Mouse (Mus musculus) intestine, postnatal 0 days (tissue): ENCODE data around the gene Krtap3-1. TPM values are rescaled to one million over a fixed set of nuclear protein-coding genes. Genes with fewer than 3 reads are reported as not detected.

ENCODE experiments used
- ATAC-seq: fragments of 200-750 bp; cut with Nextera tagmentation; 2 replicates; pipeline ENCODE4 v1.8.0; 2017; ENCODE audit warnings: mild to moderate bottlenecking, moderate TSS enrichment, moderate library complexity
- H3K27ac ChIP-seq: fragments of 300-500 bp; sonication (generic); 2 replicates; pipeline ENCODE4 v1.5.1; 2014; ENCODE audit warnings: mild to moderate bottlenecking, low read depth, low read length, moderate library complexity
- H3K27me3 ChIP-seq: fragments of 300-500 bp; sonication (generic); replicated peaks from 2 replicates; pipeline ENCODE4 v1.6.1; 2014; ENCODE audit warnings: low read length, mixed read lengths; ENCODE audit not compliant: control insufficient read depth, insufficient read depth
- H3K36me3 ChIP-seq: fragments of 300-500 bp; sonication (generic); 2 replicates; pipeline ENCODE4 v1.6.1; 2014; ENCODE audit warnings: mild to moderate bottlenecking, moderate library complexity; ENCODE audit not compliant: control insufficient read depth, insufficient read depth
- H3K4me1 ChIP-seq: fragments of 300-500 bp; sonication (generic); replicated peaks from 2 replicates; pipeline ENCODE4 v1.6.1; 2014; ENCODE audit warnings: antibody characterized with exemption, low read length, mixed read lengths; ENCODE audit not compliant: control insufficient read depth, insufficient read depth
- H3K4me2 ChIP-seq: fragments of 300-500 bp; sonication (generic); replicated peaks from 2 replicates; pipeline ENCODE4 v1.6.1; 2014; ENCODE audit warnings: low read depth, mild to moderate bottlenecking, moderate library complexity
- H3K4me3 ChIP-seq: fragments of 300-500 bp; sonication (generic); 2 replicates; pipeline ENCODE4 v1.5.1; 2014; ENCODE audit warnings: low read depth, low read length
- H3K9ac ChIP-seq: fragments of 300-500 bp; sonication (generic); 2 replicates; pipeline ENCODE4 v1.6.1; 2014; ENCODE audit warnings: mild to moderate bottlenecking, low read depth, low read length
- H3K9me3 ChIP-seq: fragments of 300-500 bp; sonication (generic); 2 replicates; pipeline ENCODE4 v1.6.1; 2016; ENCODE audit warnings: mixed run types; ENCODE audit not compliant: control insufficient read depth
- CTCF ChIP-seq: sonication (generic); IDR thresholded peaks from 2 replicates; pipeline ENCODE4 v1.5.1; 2016; ENCODE audit warnings: low read depth, mild to moderate bottlenecking, control low read depth, antibody characterized with exemption, moderate library complexity
- WGBS: fragments of 180-500 bp; shearing (Covaris S2); extraction: QIAGEN DNeasy Blood & Tissue Kit; methylation state at CpG from one replicate; pipeline ENCODE4 v1.1.7; 2014; 5-methylcytosine and 5-hydroxymethylcytosine counted together
- polyA plus RNA-seq: library from polyadenylated mRNA; unstranded; fragments of >200 nt; fragmentation: Nextera tagmentation; extraction: Ambion mirVana; gene quantifications from 2 replicates; pipeline ENCODE4 v1.2.1, GENCODE M21; 2015

The Krtap3-1 gene
- polyA plus RNA-seq, 1 experiment from 2014 or later, result 3.4 TPM

GRCm38 (mm10) chr11:99590981-99591380, 24.6 kb upstream of the Krtap3-1 start, which contains the start of gene Krtap1-3:
Krtap1-3 (minus strand) TSS chr11:99591339.
- ATAC-seq, result no peak
- H3K4me2 ChIP-seq, result no peak within 1 kb of the TSS
- no peaks in the 10 kb centered on the region for H3K4me1 ChIP-seq
- no peak for TF ChIP-seq CTCF
- no peaks in the 10 kb centered on the region for H3K36me3 ChIP-seq
- H3K9ac ChIP-seq, result no peak within 1 kb of the TSS
- H3K27ac ChIP-seq, result no peak within 1 kb of the TSS
- 79% methylated on average over 3 of the region's 6 CpGs for WGBS
- H3K27me3 ChIP-seq, result no peaks in the 10 kb centered on the region
- H3K9me3 ChIP-seq, result no peaks in the 10 kb centered on the region
- H3K4me3 ChIP-seq, result no peak within 1 kb of the TSS

GRCm38 (mm10) chr11:99585096-99585495, 18.7 kb upstream of the Krtap3-1 start:
- H3K36me3 ChIP-seq, result no peaks in the 10 kb centered on the region
- ATAC-seq, result no peak
- H3K27me3 ChIP-seq, result no peaks in the 10 kb centered on the region
- 77% methylated on average over 7 of the region's 7 CpGs for WGBS
- no peak for TF ChIP-seq CTCF
- H3K9ac ChIP-seq, result no peak overlapping the region
- H3K27ac ChIP-seq, result no peak overlapping the region
- no peak overlapping the region for H3K4me3 ChIP-seq
- no peak overlapping the region for H3K4me2 ChIP-seq
- H3K9me3 ChIP-seq, result no peaks in the 10 kb centered on the region
- H3K4me1 ChIP-seq, result no peaks in the 10 kb centered on the region

GRCm38 (mm10) chr11:99583245-99583704, 16.8 kb upstream of the Krtap3-1 start, which contains the start of gene Krtap1-4:
Krtap1-4 (minus strand) TSS chr11:99583654.
- Histone ChIP-seq H3K9me3 (no peaks in the 10 kb centered on the region), H3K36me3 (no peaks in the 10 kb centered on the region), H3K4me3 (no peak within 1 kb of the TSS), H3K27ac (no peak within 1 kb of the TSS), H3K4me1 (no peaks in the 10 kb centered on the region), H3K9ac (no peak within 1 kb of the TSS), H3K4me2 (no peak within 1 kb of the TSS), H3K27me3 (no peaks in the 10 kb centered on the region)
- 83% methylated on average over 5 of the region's 5 CpGs for WGBS
- ATAC-seq, result no peak
- TF ChIP-seq CTCF, result no peak

- no peak for ATAC-seq
- Histone ChIP-seq H3K36me3 (no peaks in the 10 kb centered on the region), H3K27ac (no peak overlapping the region), H3K4me2 (no peak overlapping the region), H3K4me1 (no peaks in the 10 kb centered on the region), H3K9me3 (no peaks in the 10 kb centered on the region), H3K4me3 (no peak overlapping the region), H3K9ac (no peak overlapping the region), H3K27me3 (no peaks in the 10 kb centered on the region)
- WGBS, result 84% methylated on average over 6 of the region's 6 CpGs
- no peak for TF ChIP-seq CTCF
These were observed 15.1 kb upstream of the Krtap3-1 start for GRCm38 (mm10) chr11:99581564-99581963.

GRCm38 (mm10) chr11:99581051-99581450, 14.6 kb upstream of the Krtap3-1 start:
- H3K36me3 ChIP-seq, result no peaks in the 10 kb centered on the region
- no peak for ATAC-seq
- no peak overlapping the region for H3K9ac ChIP-seq
- no peaks in the 10 kb centered on the region for H3K9me3 ChIP-seq
- 96% methylated on average over 5 of the region's 5 CpGs for WGBS
- H3K27me3 ChIP-seq, result no peaks in the 10 kb centered on the region
- no peaks in the 10 kb centered on the region for H3K4me1 ChIP-seq
- H3K4me3 ChIP-seq, result no peak overlapping the region
- no peak overlapping the region for H3K4me2 ChIP-seq
- no peak for TF ChIP-seq CTCF
- H3K27ac ChIP-seq, result no peak overlapping the region

DNA sequence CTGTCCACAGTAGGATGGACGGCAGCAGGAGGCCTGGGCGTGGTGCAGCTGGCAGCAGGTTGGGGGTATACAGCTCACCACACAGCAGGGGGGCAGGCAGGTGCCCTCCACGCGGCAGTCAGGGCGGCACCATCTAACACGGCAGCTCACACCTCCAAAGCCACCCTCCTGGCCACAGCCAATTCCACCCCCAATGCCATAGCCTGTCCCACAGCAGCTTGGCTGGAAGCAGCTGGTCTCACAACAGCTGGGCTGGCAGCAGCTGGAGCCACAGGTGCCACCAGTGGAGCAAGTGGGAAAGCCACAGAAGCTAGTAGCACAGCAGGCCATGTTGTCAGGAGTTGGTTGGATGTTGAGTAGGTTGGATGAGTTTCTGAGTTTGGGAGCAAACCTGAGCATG, 14.2 kb upstream of the Krtap3-1 start, which contains the start of gene Krtap1-5:
Gene Krtap1-5 (minus strand): TSS at position 381 of the 400 bp plus-strand sequence.
- no peak for ATAC-seq
- no peaks in the 10 kb centered on the region for H3K4me1 ChIP-seq
- no peak within 1 kb of the TSS for H3K27ac ChIP-seq
- 77% methylated on average over 6 of the region's 6 CpGs for WGBS
- H3K9me3 ChIP-seq, result no peaks in the 10 kb centered on the region
- H3K27me3 ChIP-seq, result no peaks in the 10 kb centered on the region
- no peaks in the 10 kb centered on the region for H3K36me3 ChIP-seq
- no peak within 1 kb of the TSS for H3K4me3 ChIP-seq
- no peak within 1 kb of the TSS for H3K9ac ChIP-seq
- no peak for TF ChIP-seq CTCF
- H3K4me2 ChIP-seq, result no peak within 1 kb of the TSS

DNA sequence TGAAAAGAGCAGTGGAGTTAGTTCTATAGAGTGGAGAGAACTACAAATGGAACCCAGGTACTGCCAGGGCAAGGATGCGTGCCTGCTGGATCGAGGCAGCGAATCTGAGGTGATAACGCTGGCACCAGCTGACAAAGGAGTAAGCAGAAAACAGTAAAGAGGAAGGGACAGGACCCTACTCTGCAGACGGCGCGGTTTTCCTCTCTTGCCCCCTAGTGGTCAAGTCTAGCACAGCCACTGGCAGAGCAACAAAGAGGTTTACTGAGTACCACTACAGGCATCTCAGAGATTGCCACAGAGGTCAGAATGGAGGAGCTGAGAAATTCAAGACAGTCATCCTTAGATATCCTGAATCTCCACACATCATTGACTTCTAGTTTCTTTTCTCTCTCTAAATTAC, 7.7 kb upstream of the Krtap3-1 start:
- ATAC-seq, result 0 out of 2 replicates have a peak, but pooled peaks have one; percentile 59

More for the DNA sequence above, 7.7 kb upstream of the Krtap3-1 start:
- no peak overlapping the region for H3K4me3 ChIP-seq
- H3K9me3 ChIP-seq, result no peaks in the 10 kb centered on the region
- peak overlapping the region; percentile 38; the same call in 1 of the 2 replicates for H3K4me2 ChIP-seq
- H3K9ac ChIP-seq, result no peak overlapping the region
- no peaks in the 10 kb centered on the region for H3K36me3 ChIP-seq
- no peak overlapping the region for H3K27ac ChIP-seq
- no peaks in the 10 kb centered on the region for H3K4me1 ChIP-seq
- peak; percentile 93 for TF ChIP-seq CTCF
- 1% methylated on average over 7 of the region's 7 CpGs for WGBS
- no peaks in the 10 kb centered on the region for H3K27me3 ChIP-seq
